Mouse (Mus musculus) cerebellum, postnatal 4 days (tissue): Measurements from ENCODE around the gene Sult2a8.
"Not testable (repeated sequence)": the region's sequence is repeated elsewhere in the genome, so short reads cannot be mapped to it uniquely, and the experiment has no call there.

Experiments used
- DNase-seq, 2 experiments: peaks; one replicate each; pipeline ENCODE4 v3.0.0; 2022; ENCODE audit warnings: low spot score in 2 of 2, mixed read lengths in 1 of 2

Gene Sult2a8

GRCm38 (mm10) chr7:14446534-14446933 is at the start of gene Sult2a8:
TSS of gene Sult2a8 (minus strand) at chr7:14446769.
- no peak for DNase-seq

- DNase-seq, result no peak
These were observed 47.6 kb upstream of the Sult2a8 start, which contains the start of gene Sult2a7 for GRCm38 (mm10) chr7:14494130-14494529. TSS of gene Sult2a7 (minus strand) at chr7:14494230.

GRCm38 (mm10) chr7:14492886-14493285 is 46.3 kb upstream of the Sult2a8 start:
- no peak for DNase-seq

GRCm38 (mm10) chr7:14439581-14439980 is 7.0 kb downstream of the Sult2a8 start:
- DNase-seq, result no peak

- no peak for DNase-seq
These were observed 8.1 kb downstream of the Sult2a8 start for GRCm38 (mm10) chr7:14438484-14438883.

GRCm38 (mm10) chr7:14438029-14438428 is 8.5 kb downstream of the Sult2a8 start:
- DNase-seq, result no peak

GRCm38 (mm10) chr7:14399363-14399762 is 47.2 kb downstream of the Sult2a8 start:
- not testable (repeated sequence) for DNase-seq

- no peak for DNase-seq
These were observed 50.1 kb downstream of the Sult2a8 start for GRCm38 (mm10) chr7:14396462-14396861.
